Mouse (Mus musculus) adrenal gland, adult (tissue): Measurements from ENCODE around the gene Gm20388.

ENCODE experiments used
- DNase-seq, 2 experiments: peaks; one replicate each; pipeline ENCODE4 v3.0.0; 2022 to 2023; ENCODE audit warnings: low spot score in 1 of 2; ENCODE audit not compliant: inconsistent age in 2 of 2

The Gm20388 gene

GRCm38 (mm10) chr8:120526577-120526976 lies 615.9 kb downstream of the Gm20388 start:
- no peak for DNase-seq

- no peak for DNase-seq
Observed at GRCm38 (mm10) chr8:120528332-120528731, 617.7 kb downstream of the Gm20388 start.

GRCm38 (mm10) chr8:120529226-120529625 lies 618.6 kb downstream of the Gm20388 start:
- DNase-seq, result peak; percentile 81 to 88

GRCm38 (mm10) chr8:120530954-120531656 lies 620.5 kb downstream of the Gm20388 start:
- DNase-seq, result no peak

- no peak for DNase-seq
Observed at GRCm38 (mm10) chr8:120531775-120532516, 621.3 kb downstream of the Gm20388 start.

GRCm38 (mm10) chr8:120532517-120533215 lies 622.0 kb downstream of the Gm20388 start:
- DNase-seq, result no peak

- no peak for DNase-seq
Observed at GRCm38 (mm10) chr8:120533380-120533779, 622.7 kb downstream of the Gm20388 start.

GRCm38 (mm10) chr8:120534080-120534479 lies 623.4 kb downstream of the Gm20388 start:
- peak in 1 of 2 experiments; percentile 49 for DNase-seq

GRCm38 (mm10) chr8:120534504-120535368 lies 624.1 kb downstream of the Gm20388 start:
- peak; percentile 89 to 95 for DNase-seq

- peak; percentile 80 to 85 for DNase-seq
Observed at GRCm38 (mm10) chr8:120535452-120536305, 625.0 kb downstream of the Gm20388 start.

GRCm38 (mm10) chr8:120536306-120537206 lies 625.9 kb downstream of the Gm20388 start:
- DNase-seq, result peak; percentile 68 to 77

GRCm38 (mm10) chr8:120537207-120537817 lies 626.7 kb downstream of the Gm20388 start:
- DNase-seq, result peak; percentile 85 to 93

- peak; percentile 70 to 83 for DNase-seq
Observed at GRCm38 (mm10) chr8:120537818-120538396, 627.3 kb downstream of the Gm20388 start.

- DNase-seq, result peak; percentile 73 to 82
Observed at GRCm38 (mm10) chr8:120538397-120539240, 628.0 kb downstream of the Gm20388 start.

- peak in 1 of 2 experiments; percentile 67 for DNase-seq
Observed at GRCm38 (mm10) chr8:120539381-120539774, 628.7 kb downstream of the Gm20388 start.

- no peak for DNase-seq
Observed at GRCm38 (mm10) chr8:120539775-120540625, 629.4 kb downstream of the Gm20388 start.
